18 mouse cellular contexts compared by ENCODE assay signal in the genomic region with DNA sequence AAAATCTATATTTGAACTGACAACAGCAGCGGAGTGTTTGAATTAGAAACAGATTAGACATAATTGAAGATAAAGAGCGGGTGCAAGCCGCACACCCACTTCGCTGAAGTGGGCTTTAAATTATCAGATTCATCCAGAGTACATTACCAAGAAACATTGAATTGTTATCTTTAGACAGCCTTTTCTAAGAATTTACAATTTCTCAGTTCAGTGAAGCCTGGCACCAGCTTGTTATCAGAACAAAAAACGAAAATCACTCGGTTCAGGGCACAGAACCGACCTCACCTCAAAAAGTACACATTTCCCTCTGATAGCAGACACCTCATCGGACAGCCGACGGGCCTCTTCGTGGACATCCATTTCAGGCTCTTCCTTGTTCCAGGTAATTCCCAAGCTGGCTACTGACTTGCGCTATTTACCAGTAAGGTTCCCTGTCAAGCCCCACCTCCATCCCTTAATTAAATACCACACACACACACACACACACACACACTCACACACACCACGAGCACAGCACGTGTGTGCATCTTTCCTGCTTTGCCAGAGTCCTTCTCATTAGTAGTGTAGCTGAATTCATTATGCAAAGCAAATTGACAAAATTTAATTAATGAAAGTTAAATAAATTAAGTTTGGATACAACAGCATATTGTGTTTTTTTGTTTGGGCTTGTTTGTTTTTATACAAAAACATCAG.
A peak's percentile ranks its signal among the peaks of the same experiment; 100 is the strongest.
DNase-seq lines count a peak whose midpoint lies in the region; ATAC-seq and TF ChIP-seq lines count a peak whose summit lies in the region.
"Had no signal": no experiment of that assay in that cellular context is flagged by ENCODE, and none has a peak within 500 bp of the region (broad histone marks: within the 10 kb centered on the region; RNA-seq: fewer than 3 reads in every experiment).

No protein-coding gene starts in this region.

- peaks cover 19% of the 10 kb centered on the region for H3K4me1 ChIP-seq in forebrain, embryonic 16.5 days (replicated peaks; ENCODE audit: control insufficient read depth, insufficient read depth, low read length)
- peaks cover 16% of the 10 kb centered on the region; the same call in 1 of the 2 replicates for H3K4me1 ChIP-seq in forebrain, embryonic 13.5 days
- H3K4me1 ChIP-seq in liver, embryonic 14.5 days (replicated peaks; ENCODE audit: control insufficient read depth in 2 of 2, insufficient read depth in 2 of 2, low read length in 1 of 2), result peaks cover 0 to 15% of the 10 kb centered on the region in 2 experiments; a peak in 3 of 4 replicates
- H3K4me1 ChIP-seq: neural tube, embryonic 12.5 days had no signal

- TF ChIP-seq EP300 in liver, embryonic 14.5 days (IDR thresholded peaks at IDR 0.05; ENCODE audit: low read depth), result peak; percentile 67

- WGBS in forebrain, embryonic 16.5 days, result 52% methylated on average over 14 of the region's 14 CpGs
- 56% methylated on average over 14 of the region's 14 CpGs for WGBS in forebrain, embryonic 13.5 days
- WGBS in liver, embryonic 14.5 days (ENCODE audit: insufficient replicate concordance), result 16% methylated on average over 14 of the region's 14 CpGs

- H3K4me2 ChIP-seq in forebrain, embryonic 16.5 days (ENCODE audit: low read length), result no peak overlapping the region
- H3K4me2 ChIP-seq in forebrain, embryonic 13.5 days, result no peak overlapping the region; the same call in 1 of the 2 replicates
- H3K4me2 ChIP-seq in liver, embryonic 14.5 days (ENCODE audit: low read depth), result peak overlapping the region; percentile 36; the same call in 1 of the 2 replicates

- no peak for TF ChIP-seq CTCF in brain, embryonic 14.5 days (IDR thresholded peaks at IDR 0.05; ENCODE audit: borderline replicate concordance, extremely low read depth, insufficient read depth, insufficient read length)
- TF ChIP-seq CTCF in liver, embryonic 14.5 days (IDR thresholded peaks at IDR 0.05; ENCODE audit: low read depth), result no peak
- TF ChIP-seq CTCF in layer of hippocampus, adult 2 months (conservative IDR thresholded peaks at IDR 0.05), result no peak

- no peak overlapping the region for H3K4me3 ChIP-seq in forebrain, embryonic 16.5 days (replicated peaks; ENCODE audit: low read length)
- no peak overlapping the region for H3K4me3 ChIP-seq in forebrain, embryonic 13.5 days
- H3K4me3 ChIP-seq in liver, embryonic 14.5 days (ENCODE audit: insufficient read depth in 1 of 2, low read depth in 2 of 2, low read length in 2 of 2), result no peak overlapping the region
- H3K4me3 ChIP-seq in layer of hippocampus, adult 2 months, result no peak overlapping the region
- H3K4me3 ChIP-seq: embryonic facial prominence, embryonic 12.5 days; limb, embryonic 15.5 days; neural tube, embryonic 12.5 days had no signal

- H3K9ac ChIP-seq in forebrain, embryonic 16.5 days (replicated peaks; ENCODE audit: low read depth, low read length), result no peak overlapping the region
- no peak overlapping the region for H3K9ac ChIP-seq in forebrain, embryonic 13.5 days
- H3K9ac ChIP-seq in liver, embryonic 14.5 days (replicated peaks), result no peak overlapping the region
- H3K9ac ChIP-seq: embryonic facial prominence, embryonic 12.5 days; limb, embryonic 15.5 days; neural tube, embryonic 12.5 days had no signal

- no peak overlapping the region for H3K27ac ChIP-seq in forebrain, embryonic 16.5 days (ENCODE audit: low read length)
- H3K27ac ChIP-seq in forebrain, embryonic 13.5 days, result no peak overlapping the region
- no peak overlapping the region for H3K27ac ChIP-seq in liver, embryonic 14.5 days
- no peak overlapping the region for H3K27ac ChIP-seq in layer of hippocampus, adult 2 months
- H3K27ac ChIP-seq: embryonic facial prominence, embryonic 12.5 days; heart, embryonic 13.5 days; limb, embryonic 15.5 days; neural tube, embryonic 12.5 days had no signal

- DNase-seq in brain, embryonic 14.5 days (ENCODE audit: low read depth), result peak; percentile 62
- DNase-seq in liver, embryonic 14.5 days (ENCODE audit: low read depth in 3 of 3, low spot score in 3 of 3), result peak; percentile 28 to 55 (median 34)
- peak; percentile 54 for DNase-seq in retina, postnatal 1 day
- no peak for DNase-seq in layer of hippocampus, adult 2 months (ENCODE audit: low spot score in 2 of 2)
- no peak for DNase-seq in thymus, postnatal 25 days
- DNase-seq: adrenal gland, adult 2 months; cerebellum, adult 2 months; heart, postnatal 4 days; kidney, adult 8-10 months; lung, postnatal 10 days; thymus, adult 18-20 months had no signal

- no peaks in the 10 kb centered on the region for H3K36me3 ChIP-seq in forebrain, embryonic 16.5 days (ENCODE audit: control insufficient read depth, insufficient read depth)
- H3K36me3 ChIP-seq in forebrain, embryonic 13.5 days (ENCODE audit: poor library complexity, severe bottlenecking), result no peaks in the 10 kb centered on the region
- no peaks in the 10 kb centered on the region for H3K36me3 ChIP-seq in liver, embryonic 14.5 days (replicated peaks; ENCODE audit: control insufficient read depth, insufficient read depth, low read depth)
- H3K36me3 ChIP-seq: embryonic facial prominence, embryonic 12.5 days; heart, embryonic 13.5 days; limb, embryonic 15.5 days; neural tube, embryonic 12.5 days had no signal

- ATAC-seq in forebrain, embryonic 16.5 days, result peak; percentile 77
- no peak for ATAC-seq in forebrain, embryonic 13.5 days
- ATAC-seq in liver, embryonic 14.5 days (ENCODE audit: insufficient read depth), result peak; percentile 81
- ATAC-seq: inflammation-experienced regulatory T-cells, adult 6 months had no signal

- peaks cover 11% of the 10 kb centered on the region for H3K27me3 ChIP-seq in forebrain, embryonic 16.5 days (replicated peaks; ENCODE audit: control insufficient read depth, insufficient read depth, low read length)
- H3K27me3 ChIP-seq in forebrain, embryonic 13.5 days, result peaks cover 26% of the 10 kb centered on the region; the same call in 1 of the 2 replicates
- peaks cover 3% of the 10 kb centered on the region; the same call in 1 of the 2 replicates for H3K27me3 ChIP-seq in liver, embryonic 14.5 days (ENCODE audit: control insufficient read depth, insufficient read depth, low read length)
- H3K27me3 ChIP-seq: limb, embryonic 15.5 days; neural tube, embryonic 12.5 days had no signal

- H3K9me3 ChIP-seq in forebrain, embryonic 16.5 days (ENCODE audit: control insufficient read depth, low read length), result peaks cover 5% of the 10 kb centered on the region
- no peaks in the 10 kb centered on the region for H3K9me3 ChIP-seq in forebrain, embryonic 13.5 days (replicated peaks)
- no peaks in the 10 kb centered on the region for H3K9me3 ChIP-seq in liver, embryonic 14.5 days (ENCODE audit: control insufficient read depth, low read length)
- H3K9me3 ChIP-seq: embryonic facial prominence, embryonic 12.5 days; limb, embryonic 15.5 days; neural tube, embryonic 12.5 days had no signal

- no peak for TF ChIP-seq POLR2A in brain, embryonic 14.5 days (IDR thresholded peaks at IDR 0.05; ENCODE audit: borderline replicate concordance, extremely low read depth, insufficient read depth, insufficient read length, poor library complexity, severe bottlenecking)

Comparison
In these comparisons a context has a peak if more than half of its experiments do, and no peak if none do; other contexts are left out.
1. DNase-seq: peak in brain, embryonic 14.5 days (single experiment), liver, embryonic 14.5 days (3 of 3) and retina, postnatal 1 day (single experiment); none in layer of hippocampus, adult 2 months (0 of 2) and thymus, postnatal 25 days (single experiment).